Mouse (Mus musculus): Measurements from ENCODE around the gene Malrd1. TPM values are rescaled to one million over a fixed set of nuclear protein-coding genes. Genes with fewer than 3 reads are reported as not detected.

The Malrd1 gene
- polyA plus RNA-seq, 1 experiment from 2014 or later = not detected

DNA sequence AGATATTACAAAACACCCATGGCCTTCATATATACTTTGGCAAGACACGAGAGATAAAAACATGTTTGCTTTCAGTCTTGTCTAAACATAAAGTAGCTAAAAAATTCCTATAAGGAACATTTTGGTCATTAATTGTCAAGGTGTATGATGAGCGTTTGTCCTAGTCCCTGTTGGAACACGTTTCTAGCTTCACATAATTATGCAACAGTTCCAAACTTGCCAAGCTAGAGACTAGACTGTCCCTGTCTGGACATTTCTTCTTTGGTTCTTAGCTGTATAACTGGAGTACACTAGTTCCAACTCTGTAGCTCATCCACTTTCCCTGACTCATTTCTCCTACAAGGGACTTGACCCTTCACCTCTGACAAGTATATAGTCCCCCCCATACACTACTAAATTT lies 687.8 kb downstream of the Malrd1 start:
- Histone ChIP-seq H3K9me3 (replicated peaks; ENCODE audit: control insufficient read depth, low read length) (no peaks in the 10 kb centered on the region), H3K36me3 (ENCODE audit: control insufficient read depth, insufficient read depth) (no peaks in the 10 kb centered on the region), H3K4me2 (ENCODE audit: low read depth, low read length) (no peak overlapping the region), H3K27ac (ENCODE audit: low read length) (no peak overlapping the region), H3K4me3 (ENCODE audit: low read depth, low read length) (no peak overlapping the region), H3K4me1 (ENCODE audit: control insufficient read depth, low read depth, low read length) (no peaks in the 10 kb centered on the region), H3K27me3 (ENCODE audit: control insufficient read depth, insufficient read depth, low read depth, low read length) (no peaks in the 10 kb centered on the region), H3K9ac (ENCODE audit: low read depth, low read length) (no peak overlapping the region)
- no peak for ATAC-seq (ENCODE audit: low read depth)
- WGBS (ENCODE audit: insufficient replicate concordance) = 55% methylated on average over 3 of the region's 3 CpGs

DNA sequence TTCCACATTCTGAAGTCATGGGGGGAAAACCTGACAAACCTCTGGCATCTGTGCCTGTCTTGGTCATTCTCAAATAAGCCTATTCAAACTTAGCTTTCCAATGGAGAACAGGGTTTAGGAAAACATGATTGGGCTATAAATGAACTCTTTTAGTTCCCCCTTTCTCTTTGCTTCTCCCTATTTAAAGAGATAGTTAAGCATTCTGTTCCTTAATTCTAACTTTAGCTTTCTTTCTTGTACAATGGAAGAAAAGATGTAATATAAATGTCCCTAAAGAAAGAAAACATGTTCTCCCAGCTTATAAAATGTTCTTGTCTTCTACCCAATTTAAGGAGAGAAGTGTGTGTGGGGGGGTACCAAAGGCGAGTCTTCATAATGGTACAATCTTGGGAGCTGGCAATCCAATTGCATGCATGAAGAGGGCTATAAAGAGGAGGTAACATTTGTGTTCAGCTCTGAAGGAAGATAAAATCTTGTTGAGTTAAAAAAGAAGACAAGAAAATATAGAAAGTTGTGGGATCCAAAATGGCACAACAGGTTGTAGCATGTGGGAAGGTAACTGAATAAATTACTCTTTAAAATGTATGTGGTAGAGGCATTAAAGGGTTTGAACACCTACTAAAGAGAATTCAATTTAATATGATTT lies 702.0 kb downstream of the Malrd1 start:
- ATAC-seq (ENCODE audit: low read depth) = no peak
- H3K9me3 ChIP-seq (replicated peaks; ENCODE audit: control insufficient read depth, low read length) = no peaks in the 10 kb centered on the region
- no peaks in the 10 kb centered on the region for H3K27me3 ChIP-seq (ENCODE audit: control insufficient read depth, insufficient read depth, low read depth, low read length)
- H3K4me2 ChIP-seq (ENCODE audit: low read depth, low read length) = no peak overlapping the region
- H3K36me3 ChIP-seq (ENCODE audit: control insufficient read depth, insufficient read depth) = no peaks in the 10 kb centered on the region
- no peak overlapping the region for H3K27ac ChIP-seq (ENCODE audit: low read length)
- 58% methylated on average over 1 of the region's 1 CpGs for WGBS (ENCODE audit: insufficient replicate concordance)
- H3K4me1 ChIP-seq (ENCODE audit: control insufficient read depth, low read depth, low read length) = no peaks in the 10 kb centered on the region
- no peak overlapping the region for H3K4me3 ChIP-seq (ENCODE audit: low read depth, low read length)
- H3K9ac ChIP-seq (ENCODE audit: low read depth, low read length) = no peak overlapping the region

DNA sequence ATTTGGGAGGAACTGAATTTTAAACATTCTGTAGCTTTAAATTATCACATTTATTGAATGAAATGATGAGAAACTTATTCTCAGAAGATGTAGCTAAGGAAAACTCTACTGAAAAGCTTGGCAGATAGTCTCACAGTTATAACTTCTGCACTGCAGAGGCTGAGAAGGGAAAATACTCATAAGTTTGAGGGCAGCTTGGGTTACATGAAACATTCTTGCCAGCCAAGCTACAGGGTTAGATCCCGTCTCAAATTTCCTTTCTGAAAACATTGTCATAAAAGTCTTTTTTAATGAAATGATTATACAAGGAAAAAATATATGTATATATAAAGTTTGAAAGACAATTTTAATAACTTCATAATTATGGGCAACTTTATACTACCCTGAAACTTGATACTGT lies 714.6 kb downstream of the Malrd1 start:
- Histone ChIP-seq H3K36me3 (ENCODE audit: control insufficient read depth, insufficient read depth) (no peaks in the 10 kb centered on the region), H3K9ac (ENCODE audit: low read depth, low read length) (no peak overlapping the region), H3K4me2 (ENCODE audit: low read depth, low read length) (no peak overlapping the region), H3K27ac (ENCODE audit: low read length) (no peak overlapping the region), H3K27me3 (ENCODE audit: control insufficient read depth, insufficient read depth, low read depth, low read length) (no peaks in the 10 kb centered on the region), H3K4me1 (ENCODE audit: control insufficient read depth, low read depth, low read length) (no peaks in the 10 kb centered on the region), H3K9me3 (replicated peaks; ENCODE audit: control insufficient read depth, low read length) (no peaks in the 10 kb centered on the region), H3K4me3 (ENCODE audit: low read depth, low read length) (no peak overlapping the region)
- 63% methylated on average over 1 of the region's 1 CpGs for WGBS (ENCODE audit: insufficient replicate concordance)
- no peak for ATAC-seq (ENCODE audit: low read depth)

- no peaks in the 10 kb centered on the region for H3K9me3 ChIP-seq (replicated peaks; ENCODE audit: control insufficient read depth, low read length)
- no peak overlapping the region for H3K4me2 ChIP-seq (ENCODE audit: low read depth, low read length)
- no peak overlapping the region for H3K4me3 ChIP-seq (ENCODE audit: low read depth, low read length)
- no peak overlapping the region for H3K9ac ChIP-seq (ENCODE audit: low read depth, low read length)
- no peak overlapping the region for H3K27ac ChIP-seq (ENCODE audit: low read length)
- 39% methylated on average over 2 of the region's 2 CpGs for WGBS (ENCODE audit: insufficient replicate concordance)
- no peak for ATAC-seq (ENCODE audit: low read depth)
- H3K27me3 ChIP-seq (ENCODE audit: control insufficient read depth, insufficient read depth, low read depth, low read length) = no peaks in the 10 kb centered on the region
- no peaks in the 10 kb centered on the region for H3K36me3 ChIP-seq (ENCODE audit: control insufficient read depth, insufficient read depth)
- H3K4me1 ChIP-seq (ENCODE audit: control insufficient read depth, low read depth, low read length) = no peaks in the 10 kb centered on the region
Observed at GRCm38 (mm10) chr2:16243097-16243496, 716.8 kb downstream of the Malrd1 start.

DNA sequence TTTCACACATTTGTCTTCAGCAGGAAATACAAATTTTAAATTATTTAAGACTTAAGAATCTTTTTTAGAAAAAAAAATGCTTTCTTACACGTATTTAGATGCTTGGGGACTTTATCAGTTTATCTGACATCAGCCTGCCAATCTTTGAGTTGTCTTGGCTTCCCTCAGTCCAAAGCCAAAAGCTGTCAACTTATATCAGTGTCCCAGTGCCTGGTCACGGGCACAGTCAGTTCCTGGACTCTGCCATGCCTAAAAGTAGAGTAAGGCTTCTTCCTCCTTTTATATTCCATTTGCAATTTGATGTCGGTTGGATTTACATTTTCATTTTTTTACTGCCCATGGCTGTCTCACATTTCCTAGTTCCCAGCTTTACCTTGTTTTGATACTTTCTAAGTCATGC lies 722.6 kb downstream of the Malrd1 start:
- no peaks in the 10 kb centered on the region for H3K4me1 ChIP-seq (ENCODE audit: control insufficient read depth, low read depth, low read length)
- WGBS (ENCODE audit: insufficient replicate concordance) = 37% methylated on average over 3 of the region's 3 CpGs
- H3K27ac ChIP-seq (ENCODE audit: low read length) = no peak overlapping the region
- no peaks in the 10 kb centered on the region for H3K36me3 ChIP-seq (ENCODE audit: control insufficient read depth, insufficient read depth)
- no peaks in the 10 kb centered on the region for H3K27me3 ChIP-seq (ENCODE audit: control insufficient read depth, insufficient read depth, low read depth, low read length)
- no peak overlapping the region for H3K4me3 ChIP-seq (ENCODE audit: low read depth, low read length)
- H3K9ac ChIP-seq (ENCODE audit: low read depth, low read length) = no peak overlapping the region
- H3K9me3 ChIP-seq (replicated peaks; ENCODE audit: control insufficient read depth, low read length) = no peaks in the 10 kb centered on the region
- ATAC-seq (ENCODE audit: low read depth) = no peak
- H3K4me2 ChIP-seq (ENCODE audit: low read depth, low read length) = no peak overlapping the region

DNA sequence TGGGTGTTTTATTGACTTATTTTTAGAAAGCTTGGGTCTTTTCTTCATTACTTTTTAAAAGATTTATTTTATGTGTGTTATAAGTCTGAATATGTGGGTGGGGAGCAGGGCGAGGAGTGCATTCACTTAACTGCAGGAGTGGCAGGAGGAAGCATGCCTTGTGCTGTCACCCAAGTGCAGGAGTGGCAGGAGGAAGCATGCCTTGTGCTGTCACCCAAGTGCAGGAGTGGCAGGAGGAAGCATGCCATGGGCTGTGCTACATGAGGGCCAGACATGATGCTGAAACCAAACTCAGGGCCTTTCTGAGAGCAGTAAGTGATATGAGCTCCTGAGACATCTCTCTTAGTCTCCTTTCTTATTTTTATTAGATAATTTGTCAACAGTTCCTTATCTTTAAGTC lies 726.0 kb downstream of the Malrd1 start:
- H3K4me3 ChIP-seq (ENCODE audit: low read depth, low read length) = no peak overlapping the region
- 38% methylated on average over 1 of the region's 1 CpGs for WGBS (ENCODE audit: insufficient replicate concordance)
- no peak overlapping the region for H3K9ac ChIP-seq (ENCODE audit: low read depth, low read length)
- no peak overlapping the region for H3K27ac ChIP-seq (ENCODE audit: low read length)
- no peak for ATAC-seq (ENCODE audit: low read depth)
- H3K27me3 ChIP-seq (ENCODE audit: control insufficient read depth, insufficient read depth, low read depth, low read length) = no peaks in the 10 kb centered on the region
- no peak overlapping the region for H3K4me2 ChIP-seq (ENCODE audit: low read depth, low read length)
- H3K9me3 ChIP-seq (replicated peaks; ENCODE audit: control insufficient read depth, low read length) = no peaks in the 10 kb centered on the region
- no peaks in the 10 kb centered on the region for H3K4me1 ChIP-seq (ENCODE audit: control insufficient read depth, low read depth, low read length)
- H3K36me3 ChIP-seq (ENCODE audit: control insufficient read depth, insufficient read depth) = no peaks in the 10 kb centered on the region
